Mouse (Mus musculus): ENCODE measurements around the gene Tmtc2. TPM values are rescaled to one million over a fixed set of nuclear protein-coding genes. Genes with fewer than 3 reads are reported as not detected.

The Tmtc2 gene
- total RNA-seq (2014; rRNA removed) (19.3 and 19.4 TPM in 2 replicates), polyA plus RNA-seq (2015; fragmentation: Nextera tagmentation; extraction: Ambion mirVana) (7.6 and 8.2 TPM in 2 replicates)

DNA sequence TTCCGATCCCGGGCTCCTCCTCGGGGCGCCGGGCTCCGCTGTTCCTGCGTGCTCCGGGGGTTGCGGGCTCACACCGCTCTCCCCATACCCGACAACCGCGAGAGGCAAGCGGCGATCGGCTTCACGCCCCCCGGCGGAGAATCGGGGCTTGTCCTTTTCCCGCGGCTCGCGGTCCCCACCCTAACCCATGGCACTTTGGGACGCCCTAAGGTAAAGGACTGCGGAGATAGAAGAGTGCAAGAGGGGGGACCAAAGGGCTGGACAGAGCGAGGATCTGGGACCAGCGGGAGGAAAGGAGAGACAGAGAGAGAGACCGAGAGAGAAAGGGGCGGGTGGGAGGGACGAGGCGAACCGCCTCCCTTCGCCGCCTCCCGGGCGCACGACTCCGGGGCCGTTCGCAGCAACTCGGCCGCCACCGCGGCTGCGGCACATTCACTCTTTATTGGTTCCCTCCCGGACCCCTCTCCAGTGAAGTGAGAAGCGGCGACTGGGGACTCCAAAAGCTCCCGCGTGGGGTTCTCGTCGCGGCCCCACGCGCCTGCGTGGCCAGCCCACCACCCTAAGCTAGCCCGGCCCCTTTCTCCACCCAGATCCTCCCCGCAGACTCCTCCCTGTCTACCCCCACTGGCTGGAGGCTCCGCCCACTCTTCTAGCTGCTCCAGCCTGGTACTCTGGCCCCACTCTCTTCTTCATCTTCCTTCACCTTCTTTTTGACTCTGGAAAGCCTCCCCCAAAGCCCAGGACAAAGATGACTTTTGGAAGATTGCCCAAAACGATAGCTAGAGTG, at the start of gene Tmtc2:
Tmtc2 (minus strand) TSS at position 544 of the 787 bp plus-strand sequence.
- peak within 1 kb of the TSS; percentile 84 for H3K27ac ChIP-seq
- H3K4me1 ChIP-seq (ENCODE audit: insufficient read depth, low read length), result no peaks in the 10 kb centered on the region; the same call in 1 of the 2 replicates
- DNase-seq (ENCODE audit: low spot score) (peak; percentile 94), ATAC-seq (peak; percentile 96)
- H3K27me3 ChIP-seq (ENCODE audit: insufficient read depth, low read length), result no peaks in the 10 kb centered on the region
- under 1% methylated on average over 55 of the region's 61 CpGs for WGBS
- H3K36me3 ChIP-seq (ENCODE audit: insufficient read depth, low read length), result no peaks in the 10 kb centered on the region
- no peaks in the 10 kb centered on the region for H3K9me3 ChIP-seq (ENCODE audit: low read length)
- H3K9ac ChIP-seq (replicated peaks; ENCODE audit: low read length), result peak within 1 kb of the TSS; percentile 77
- peak within 1 kb of the TSS; percentile 81 for H3K4me2 ChIP-seq (ENCODE audit: low read depth, low read length)
- peak; percentile 55 for TF ChIP-seq CTCF (IDR thresholded peaks at IDR 0.05; ENCODE audit: low read depth)
- peak within 1 kb of the TSS; percentile 58 for H3K4me3 ChIP-seq (ENCODE audit: low read length)

DNA sequence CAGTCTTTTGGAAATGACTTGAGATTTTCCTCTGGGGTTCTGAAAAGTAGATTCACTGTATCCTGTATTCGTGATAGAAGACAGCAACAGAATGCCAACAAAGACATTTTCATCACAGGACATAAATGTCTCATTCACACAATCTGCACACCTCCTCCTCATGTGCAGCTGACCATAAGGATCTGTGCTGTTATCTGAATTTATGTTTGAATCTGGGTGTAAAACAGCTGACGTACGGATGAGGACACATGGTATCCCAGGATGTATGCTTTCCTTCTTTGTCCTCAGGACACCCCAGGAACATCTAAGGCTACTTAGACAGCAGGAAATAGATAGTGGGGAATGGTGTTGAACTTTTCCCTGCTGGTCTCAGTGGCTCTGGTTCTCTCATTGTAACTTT, 37.9 kb upstream of the Tmtc2 start:
- H3K4me2 ChIP-seq (ENCODE audit: low read depth, low read length), result no peak overlapping the region
- H3K36me3 ChIP-seq (ENCODE audit: insufficient read depth, low read length), result no peaks in the 10 kb centered on the region
- WGBS, result 90% methylated on average over 3 of the region's 3 CpGs
- no peaks in the 10 kb centered on the region for H3K4me1 ChIP-seq (ENCODE audit: insufficient read depth, low read length)
- H3K27me3 ChIP-seq (ENCODE audit: insufficient read depth, low read length), result no peaks in the 10 kb centered on the region
- ATAC-seq (no peak), DNase-seq (ENCODE audit: low spot score) (no peak)
- no peak overlapping the region for H3K4me3 ChIP-seq (ENCODE audit: low read length)
- no peak for TF ChIP-seq CTCF (IDR thresholded peaks at IDR 0.05; ENCODE audit: low read depth)
- no peaks in the 10 kb centered on the region for H3K9me3 ChIP-seq (ENCODE audit: low read length)
- H3K27ac ChIP-seq, result no peak overlapping the region
- no peak overlapping the region for H3K9ac ChIP-seq (replicated peaks; ENCODE audit: low read length)

DNA sequence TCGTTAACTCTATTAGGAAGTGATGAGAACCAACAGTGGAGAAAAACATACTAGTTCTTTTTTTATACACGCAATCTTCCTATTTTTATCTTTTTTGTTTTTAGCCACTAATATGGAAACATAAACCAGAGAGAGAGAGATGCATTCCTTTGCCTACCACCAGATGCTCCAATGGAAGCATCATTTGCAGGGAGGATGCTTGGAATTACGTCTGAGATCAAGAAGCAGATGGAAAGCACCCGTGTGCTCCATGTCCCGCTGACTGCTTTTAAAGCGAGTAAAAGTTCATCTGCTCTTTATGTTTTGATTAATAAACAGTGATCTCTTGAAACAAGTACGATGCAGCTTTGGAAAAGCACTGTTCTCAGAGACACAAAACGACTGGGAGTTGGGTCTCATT, 24.6 kb upstream of the Tmtc2 start:
- 75% methylated on average over 8 of the region's 8 CpGs for WGBS
- no peak for TF ChIP-seq CTCF (IDR thresholded peaks at IDR 0.05; ENCODE audit: low read depth)
- ATAC-seq, result no peak

DNA sequence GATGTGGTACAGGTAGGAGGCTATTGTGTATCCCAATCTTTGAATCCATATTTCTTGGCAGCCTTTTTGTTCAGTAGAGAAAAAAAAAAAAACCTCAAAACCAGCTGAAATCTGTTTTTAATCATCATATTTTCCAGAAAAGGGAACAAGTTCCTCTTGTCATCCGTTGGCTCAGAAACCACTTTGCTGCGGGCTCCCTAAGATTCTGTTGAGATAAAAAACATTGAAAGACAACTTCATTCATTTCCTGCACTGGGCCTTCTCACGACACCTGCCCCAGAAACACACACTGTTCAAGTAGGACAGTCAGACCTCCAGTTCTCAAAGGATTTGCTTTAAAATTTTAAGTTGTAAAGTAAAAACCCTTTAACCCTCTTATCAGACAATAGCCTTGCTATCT, 23.0 kb upstream of the Tmtc2 start:
- Histone ChIP-seq H3K9ac (replicated peaks; ENCODE audit: low read length) (no peak overlapping the region), H3K4me2 (ENCODE audit: low read depth, low read length) (no peak overlapping the region), H3K36me3 (ENCODE audit: insufficient read depth, low read length) (no peaks in the 10 kb centered on the region), H3K4me3 (ENCODE audit: low read length) (no peak overlapping the region), H3K27me3 (ENCODE audit: insufficient read depth, low read length) (no peaks in the 10 kb centered on the region), H3K4me1 (ENCODE audit: insufficient read depth, low read length) (peaks cover 5% of the 10 kb centered on the region; the same call in 1 of the 2 replicates), H3K27ac (no peak overlapping the region), H3K9me3 (ENCODE audit: low read length) (no peaks in the 10 kb centered on the region)
- DNase-seq (ENCODE audit: low spot score) (no peak), ATAC-seq (no peak)
- TF ChIP-seq CTCF (IDR thresholded peaks at IDR 0.05; ENCODE audit: low read depth), result no peak
- 86% methylated on average over 3 of the region's 3 CpGs for WGBS

More for the DNA sequence above, 24.6 kb upstream of the Tmtc2 start:
- Histone ChIP-seq H3K27ac (no peak overlapping the region), H3K4me3 (ENCODE audit: low read length) (no peak overlapping the region), H3K9me3 (ENCODE audit: low read length) (no peaks in the 10 kb centered on the region), H3K9ac (replicated peaks; ENCODE audit: low read length) (no peak overlapping the region), H3K4me2 (ENCODE audit: low read depth, low read length) (no peak overlapping the region), H3K27me3 (ENCODE audit: insufficient read depth, low read length) (no peaks in the 10 kb centered on the region), H3K4me1 (ENCODE audit: insufficient read depth, low read length) (peaks cover 5% of the 10 kb centered on the region; the same call in 1 of the 2 replicates), H3K36me3 (ENCODE audit: insufficient read depth, low read length) (no peaks in the 10 kb centered on the region)
- no peak for DNase-seq (ENCODE audit: low spot score)

DNA sequence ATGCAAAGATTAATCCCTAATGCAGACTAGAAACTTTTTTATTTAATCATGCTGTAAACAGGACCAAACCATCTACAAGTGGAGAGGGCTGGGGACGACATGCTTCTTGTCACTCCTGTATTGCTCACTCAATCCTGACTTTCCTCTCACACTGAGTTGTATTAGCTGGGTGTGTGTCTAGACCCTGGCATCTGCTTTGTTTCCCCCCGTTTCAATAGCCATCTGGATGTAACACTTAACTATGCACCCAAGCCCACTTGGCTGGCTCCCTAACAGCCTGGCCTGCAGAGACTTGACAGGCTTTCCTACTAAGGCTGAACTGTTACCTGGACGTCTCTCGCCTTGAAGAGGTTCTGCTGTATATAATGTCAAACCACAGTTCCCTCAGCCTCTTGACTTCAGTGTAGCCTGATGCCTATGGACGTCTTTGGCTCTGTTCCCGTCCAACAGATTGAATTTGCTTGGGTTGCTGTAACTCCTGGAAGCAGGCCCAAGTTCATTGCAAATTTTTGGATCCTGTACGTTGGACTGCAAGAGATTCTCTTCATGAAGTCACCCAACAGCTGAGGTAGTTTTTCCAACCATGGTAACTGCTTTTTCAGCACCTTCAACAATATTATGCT, 21.3 kb upstream of the Tmtc2 start:
- DNase-seq (ENCODE audit: low spot score), result peak; percentile 76
- H3K4me3 ChIP-seq (ENCODE audit: low read length), result no peak overlapping the region
- H3K4me1 ChIP-seq (ENCODE audit: insufficient read depth, low read length), result peaks cover 5% of the 10 kb centered on the region; the same call in 1 of the 2 replicates
- H3K9ac ChIP-seq (replicated peaks; ENCODE audit: low read length), result no peak overlapping the region
- H3K27ac ChIP-seq, result no peak overlapping the region
- no peaks in the 10 kb centered on the region for H3K36me3 ChIP-seq (ENCODE audit: insufficient read depth, low read length)
- H3K27me3 ChIP-seq (ENCODE audit: insufficient read depth, low read length), result no peaks in the 10 kb centered on the region
- 62% methylated on average over 7 of the region's 7 CpGs for WGBS
- peak; percentile 53; the same call in 1 of the 2 replicates for ATAC-seq
- no peaks in the 10 kb centered on the region for H3K9me3 ChIP-seq (ENCODE audit: low read length)
- no peak overlapping the region for H3K4me2 ChIP-seq (ENCODE audit: low read depth, low read length)
- no peak for TF ChIP-seq CTCF (IDR thresholded peaks at IDR 0.05; ENCODE audit: low read depth)

DNA sequence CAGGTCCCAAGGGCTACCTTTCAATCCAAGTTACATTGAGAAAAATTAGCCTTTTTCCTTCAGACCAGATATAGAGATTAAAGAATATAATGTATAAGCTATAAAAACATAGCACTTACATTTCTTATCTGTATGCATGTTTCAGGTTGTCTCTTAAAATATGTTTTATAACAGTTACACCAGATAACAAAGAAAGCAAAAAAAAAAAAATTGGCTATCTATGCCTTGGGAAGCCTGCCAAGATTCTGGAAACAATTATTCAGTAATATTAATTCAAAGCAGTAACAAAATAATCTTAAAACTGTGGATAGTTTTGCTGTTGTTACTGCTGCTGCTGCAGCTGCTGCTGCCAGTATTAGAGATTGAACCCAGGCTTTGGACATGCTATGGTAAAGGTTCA, 13.9 kb upstream of the Tmtc2 start:
- no peak overlapping the region for H3K9ac ChIP-seq (replicated peaks; ENCODE audit: low read length)
- no peaks in the 10 kb centered on the region for H3K36me3 ChIP-seq (ENCODE audit: insufficient read depth, low read length)
- DNase-seq (ENCODE audit: low spot score), result no peak
- no peak for TF ChIP-seq CTCF (IDR thresholded peaks at IDR 0.05; ENCODE audit: low read depth)
- no peak overlapping the region for H3K27ac ChIP-seq
- no peaks in the 10 kb centered on the region for H3K4me1 ChIP-seq (ENCODE audit: insufficient read depth, low read length)
- no peak overlapping the region for H3K4me3 ChIP-seq (ENCODE audit: low read length)
- no peaks in the 10 kb centered on the region for H3K9me3 ChIP-seq (ENCODE audit: low read length)
- ATAC-seq, result no peak
- H3K27me3 ChIP-seq (ENCODE audit: insufficient read depth, low read length), result no peaks in the 10 kb centered on the region
- no peak overlapping the region for H3K4me2 ChIP-seq (ENCODE audit: low read depth, low read length)
